Mouse (Mus musculus): ENCODE results near the gene AI413582.

DNA sequence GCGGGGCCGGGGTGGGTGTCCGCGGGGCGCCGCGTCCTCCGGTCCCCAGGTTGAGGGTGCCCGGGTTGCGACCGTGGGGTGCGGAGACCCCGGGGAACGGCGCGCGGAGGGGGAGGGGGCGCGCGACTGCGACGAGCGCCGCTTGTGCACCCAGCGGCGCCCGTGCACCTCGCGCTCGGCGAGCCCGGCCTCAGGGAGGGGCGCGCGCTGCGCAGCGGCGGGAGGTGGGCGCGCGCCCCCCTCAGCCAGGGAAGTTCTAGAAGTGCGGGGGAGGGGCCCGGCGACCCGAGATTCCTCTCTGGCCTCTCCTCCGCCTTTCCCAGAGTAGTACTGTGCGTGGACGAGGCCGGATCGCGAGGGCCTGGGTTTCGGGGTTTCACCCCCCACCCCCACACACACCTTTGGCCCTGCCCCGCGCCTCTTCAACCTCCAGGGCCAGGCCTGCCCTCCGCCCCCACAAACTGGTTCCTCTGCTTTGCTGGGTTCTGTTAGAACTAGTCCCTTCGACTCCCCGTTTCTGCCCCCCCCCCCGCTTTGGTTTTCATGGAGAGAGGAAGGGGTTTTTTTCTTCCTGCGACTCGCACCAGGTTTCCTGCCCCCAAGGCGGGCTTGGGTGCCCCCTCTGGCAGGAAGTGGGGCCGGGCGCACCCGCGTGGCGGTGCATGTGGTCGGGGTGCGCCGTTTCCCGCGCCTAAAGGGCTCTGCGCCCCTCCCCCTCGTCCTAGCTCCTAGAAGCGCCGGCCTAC is 8.2 kb downstream of the AI413582 start:
- TF ChIP-seq MAX (IDR thresholded peaks at IDR 0.05; ENCODE audit: low read depth) (no peak), TCF12 (IDR thresholded peaks at IDR 0.05; ENCODE audit: insufficient read depth, poor library complexity, severe bottlenecking) (no peak), POLR2A (IDR thresholded peaks at IDR 0.05; ENCODE audit: insufficient read length, low read depth) (no peak), E2F4 (IDR thresholded peaks at IDR 0.05; ENCODE audit: insufficient read depth) (no peak), TCF3 (IDR thresholded peaks at IDR 0.05; ENCODE audit: insufficient read length, low read depth) (no peak), POLR2AphosphoS2 (IDR thresholded peaks at IDR 0.05; ENCODE audit: insufficient read length, low read depth) (no peak)
